Mouse (Mus musculus): ENCODE data around the gene Ptprc. TPM values are rescaled to one million over a fixed set of nuclear protein-coding genes. Genes with fewer than 3 reads are reported as not detected.

The Ptprc gene
- total RNA-seq, 2 experiments from 2014 or later, result 1.4 to 4.4 TPM

- no peak for DNase-seq
- intact Hi-C loops (cut with DNase I), result no loop called here
These were observed 95.2 kb downstream of the Ptprc start for GRCm38 (mm10) chr1:138080308-138080707.

- DNase-seq, result peak; percentile 20 to 74
- intact Hi-C loops (cut with DNase I), result loop anchor here (10.0 kb wide), 1 partner anchor 720 kb away; no protein-coding TSS in a partner anchor
These were observed 131.1 kb downstream of the Ptprc start for GRCm38 (mm10) chr1:138044196-138044945.

GRCm38 (mm10) chr1:138040556-138040955, 135.0 kb downstream of the Ptprc start:
- intact Hi-C loops (cut with DNase I), result loop anchor here (10.0 kb wide), 1 partner anchor 716 kb away; no protein-coding TSS in a partner anchor
- peak in 1 of 2 experiments; percentile 11 for DNase-seq

GRCm38 (mm10) chr1:138039201-138039600, 136.3 kb downstream of the Ptprc start:
- intact Hi-C loops (cut with DNase I), result no loop called here
- DNase-seq, result no peak

GRCm38 (mm10) chr1:138037484-138037883, 138.0 kb downstream of the Ptprc start:
- intact Hi-C loops (cut with DNase I), result no loop called here
- no peak for DNase-seq

GRCm38 (mm10) chr1:138029649-138030048, 145.9 kb downstream of the Ptprc start:
- intact Hi-C loops (cut with DNase I), result no loop called here
- no peak for DNase-seq

GRCm38 (mm10) chr1:138025298-138025697, 150.2 kb downstream of the Ptprc start:
- no peak for DNase-seq
- intact Hi-C loops (cut with DNase I), result no loop called here

GRCm38 (mm10) chr1:138023601-138024000, 151.9 kb downstream of the Ptprc start:
- intact Hi-C loops (cut with DNase I), result no loop called here

GRCm38 (mm10) chr1:138022918-138023295, 152.6 kb downstream of the Ptprc start:
- DNase-seq, result no peak
- intact Hi-C loops (cut with DNase I), result no loop called here

More at GRCm38 (mm10) chr1:138023601-138024000, 151.9 kb downstream of the Ptprc start:
- no peak for DNase-seq

GRCm38 (mm10) chr1:138021962-138022917, 153.3 kb downstream of the Ptprc start:
- intact Hi-C loops (cut with DNase I), result no loop called here
- DNase-seq, result no peak

Other genes with a start within 250 kb of the Ptprc start
- gene Atp6v1g3, start 98.0 kb upstream of the Ptprc start, total RNA-seq (2021), result not detected